Mouse (Mus musculus): Measurements from ENCODE around the gene 1700086D15Rik. TPM values are rescaled to one million over a fixed set of nuclear protein-coding genes. Genes with fewer than 3 reads are reported as not detected.

The 1700086D15Rik gene
- polyA plus RNA-seq, 1 experiment from 2014 or later = not detected

- no peak overlapping the region for H3K27ac ChIP-seq (replicated peaks)
- no peaks in the 10 kb centered on the region for H3K4me1 ChIP-seq
- no peak overlapping the region for H3K9ac ChIP-seq
- H3K27me3 ChIP-seq = no peaks in the 10 kb centered on the region
- ATAC-seq (ENCODE audit: insufficient number of reproducible peaks, low FRiP score, low TSS enrichment, low read depth) = no peak
- H3K4me3 ChIP-seq (replicated peaks) = no peak overlapping the region
- H3K9me3 ChIP-seq (replicated peaks) = no peaks in the 10 kb centered on the region
- no peak overlapping the region for H3K4me2 ChIP-seq (replicated peaks)
- 94% methylated on average over 3 of the region's 3 CpGs for WGBS
- H3K36me3 ChIP-seq = no peaks in the 10 kb centered on the region
Measured at GRCm38 (mm10) chr11:65104076-65104475, 55.6 kb downstream of the 1700086D15Rik start.

Other genes with a start within 250 kb of the 1700086D15Rik start
- 23.0 and 25.9 TPM in 2 replicates for gene Elac2, start 180.9 kb downstream of the 1700086D15Rik start, polyA plus RNA-seq (2015; fragmentation: Nextera tagmentation; extraction: Ambion mirVana)
- 6.6 and 6.8 TPM in 2 replicates for gene Arhgap44, start 3.1 kb upstream of the 1700086D15Rik start, polyA plus RNA-seq (2015; fragmentation: Nextera tagmentation; extraction: Ambion mirVana)
- 7.9 and 8.6 TPM in 2 replicates for gene Myocd, start 110.1 kb upstream of the 1700086D15Rik start, polyA plus RNA-seq (2015; fragmentation: Nextera tagmentation; extraction: Ambion mirVana)